Mouse (Mus musculus): ENCODE measurements around the gene Med13l. TPM values are rescaled to one million over a fixed set of nuclear protein-coding genes. Genes with fewer than 3 reads are reported as not detected.
A peak's percentile ranks its signal among the peaks of the same experiment; 100 is the strongest.

The Med13l gene
- polyA plus RNA-seq, 1 experiment from 2014 or later: 9.3 TPM

GRCm38 (mm10) chr5:118526504-118526903, 34.0 kb upstream of the Med13l start:
- no peaks in the 10 kb centered on the region; the same call in 1 of the 2 replicates for H3K27me3 ChIP-seq
- no peak overlapping the region for H3K27ac ChIP-seq
- no peaks in the 10 kb centered on the region for H3K36me3 ChIP-seq
- no peaks in the 10 kb centered on the region for H3K4me1 ChIP-seq
- H3K4me2 ChIP-seq: no peak overlapping the region
- 70% methylated on average over 13 of the region's 13 CpGs for WGBS
- H3K4me3 ChIP-seq: no peak overlapping the region
- H3K9ac ChIP-seq: no peak overlapping the region
- H3K9me3 ChIP-seq: no peaks in the 10 kb centered on the region
- no peak for ATAC-seq (ENCODE audit: borderline replicate concordance, extremely low read depth, low FRiP score, low TSS enrichment)

- H3K27me3 ChIP-seq: no peaks in the 10 kb centered on the region; the same call in 1 of the 2 replicates
- 35% methylated on average over 7 of the region's 7 CpGs for WGBS
- H3K4me1 ChIP-seq: 0 out of 2 replicates have a peak, but pooled peaks cover 7% of the 10 kb centered on the region
- H3K4me3 ChIP-seq: no peak overlapping the region
- ATAC-seq (ENCODE audit: borderline replicate concordance, extremely low read depth, low FRiP score, low TSS enrichment): no peak
- H3K36me3 ChIP-seq: no peaks in the 10 kb centered on the region
- no peaks in the 10 kb centered on the region for H3K9me3 ChIP-seq
- H3K4me2 ChIP-seq: no peak overlapping the region
- no peak overlapping the region for H3K27ac ChIP-seq
- H3K9ac ChIP-seq: no peak overlapping the region
Observed at GRCm38 (mm10) chr5:118529241-118529640, 31.2 kb upstream of the Med13l start.

- no peak overlapping the region for H3K9ac ChIP-seq
- H3K4me2 ChIP-seq: no peak overlapping the region
- ATAC-seq (ENCODE audit: borderline replicate concordance, extremely low read depth, low FRiP score, low TSS enrichment): no peak
- no peaks in the 10 kb centered on the region for H3K27me3 ChIP-seq
- WGBS: 12% methylated on average over 13 of the region's 13 CpGs
- no peaks in the 10 kb centered on the region for H3K36me3 ChIP-seq
- H3K4me1 ChIP-seq: peaks cover 13% of the 10 kb centered on the region; the same call in 1 of the 2 replicates
- no peak overlapping the region for H3K4me3 ChIP-seq
- H3K27ac ChIP-seq: no peak overlapping the region
- no peaks in the 10 kb centered on the region for H3K9me3 ChIP-seq
Observed at GRCm38 (mm10) chr5:118532125-118532524, 28.4 kb upstream of the Med13l start.

GRCm38 (mm10) chr5:118532659-118533058, 27.8 kb upstream of the Med13l start:
- no peaks in the 10 kb centered on the region for H3K9me3 ChIP-seq
- no peak overlapping the region for H3K4me2 ChIP-seq
- no peaks in the 10 kb centered on the region for H3K27me3 ChIP-seq
- ATAC-seq (ENCODE audit: borderline replicate concordance, extremely low read depth, low FRiP score, low TSS enrichment): no peak
- 45% methylated on average over 15 of the region's 15 CpGs for WGBS
- H3K9ac ChIP-seq: no peak overlapping the region
- H3K36me3 ChIP-seq: no peaks in the 10 kb centered on the region
- H3K4me1 ChIP-seq: peaks cover 13% of the 10 kb centered on the region; the same call in 1 of the 2 replicates
- no peak overlapping the region for H3K4me3 ChIP-seq
- no peak overlapping the region for H3K27ac ChIP-seq

GRCm38 (mm10) chr5:118534407-118534921, 26.0 kb upstream of the Med13l start:
- H3K27me3 ChIP-seq: no peaks in the 10 kb centered on the region
- ATAC-seq (ENCODE audit: borderline replicate concordance, extremely low read depth, low FRiP score, low TSS enrichment): peak; percentile 36; the same call in 1 of the 2 replicates
- H3K9ac ChIP-seq: no peak overlapping the region
- H3K27ac ChIP-seq: peak overlapping the region; percentile 78
- H3K36me3 ChIP-seq: no peaks in the 10 kb centered on the region
- H3K9me3 ChIP-seq: no peaks in the 10 kb centered on the region
- 47% methylated on average over 9 of the region's 9 CpGs for WGBS
- H3K4me2 ChIP-seq: no peak overlapping the region
- H3K4me1 ChIP-seq: peaks cover 13% of the 10 kb centered on the region; the same call in 1 of the 2 replicates
- no peak overlapping the region for H3K4me3 ChIP-seq

GRCm38 (mm10) chr5:118535130-118535529, 25.3 kb upstream of the Med13l start:
- WGBS: 15% methylated on average over 8 of the region's 8 CpGs
- H3K36me3 ChIP-seq: no peaks in the 10 kb centered on the region
- no peak overlapping the region for H3K4me3 ChIP-seq
- H3K27ac ChIP-seq: peak overlapping the region; percentile 78
- H3K4me1 ChIP-seq: peaks cover 13% of the 10 kb centered on the region; the same call in 1 of the 2 replicates
- no peaks in the 10 kb centered on the region for H3K27me3 ChIP-seq
- no peak overlapping the region for H3K9ac ChIP-seq
- ATAC-seq (ENCODE audit: borderline replicate concordance, extremely low read depth, low FRiP score, low TSS enrichment): peak; percentile 56; the same call in 1 of the 2 replicates
- H3K9me3 ChIP-seq: no peaks in the 10 kb centered on the region
- 0 out of 2 replicates have a peak overlapping the region, but pooled peaks have one; percentile 11 for H3K4me2 ChIP-seq

GRCm38 (mm10) chr5:118538487-118538886, 22.0 kb upstream of the Med13l start:
- peak overlapping the region; percentile 9; the same call in 1 of the 2 replicates for H3K27ac ChIP-seq
- no peak overlapping the region for H3K9ac ChIP-seq
- H3K4me1 ChIP-seq: peaks cover 6% of the 10 kb centered on the region; the same call in 1 of the 2 replicates
- no peak for ATAC-seq (ENCODE audit: borderline replicate concordance, extremely low read depth, low FRiP score, low TSS enrichment)
- peaks cover 2% of the 10 kb centered on the region; the same call in 1 of the 2 replicates for H3K9me3 ChIP-seq
- no peaks in the 10 kb centered on the region for H3K36me3 ChIP-seq
- WGBS: 25% methylated on average over 5 of the region's 5 CpGs
- no peaks in the 10 kb centered on the region for H3K27me3 ChIP-seq
- H3K4me3 ChIP-seq: no peak overlapping the region
- no peak overlapping the region for H3K4me2 ChIP-seq

GRCm38 (mm10) chr5:118543816-118544215, 16.7 kb upstream of the Med13l start:
- no peak overlapping the region for H3K9ac ChIP-seq
- H3K36me3 ChIP-seq: no peaks in the 10 kb centered on the region
- peaks cover 2% of the 10 kb centered on the region; the same call in 1 of the 2 replicates for H3K9me3 ChIP-seq
- 80% methylated on average over 2 of the region's 2 CpGs for WGBS
- ATAC-seq (ENCODE audit: borderline replicate concordance, extremely low read depth, low FRiP score, low TSS enrichment): no peak
- no peak overlapping the region for H3K4me3 ChIP-seq
- no peak overlapping the region for H3K4me2 ChIP-seq
- no peaks in the 10 kb centered on the region; the same call in 1 of the 2 replicates for H3K27me3 ChIP-seq
- H3K4me1 ChIP-seq: no peaks in the 10 kb centered on the region
- H3K27ac ChIP-seq: no peak overlapping the region

- Histone ChIP-seq H3K4me3 (no peak overlapping the region), H3K4me2 (no peak overlapping the region), H3K9me3 (no peaks in the 10 kb centered on the region), H3K27ac (no peak overlapping the region), H3K27me3 (peaks cover 2% of the 10 kb centered on the region; the same call in 1 of the 2 replicates), H3K36me3 (no peaks in the 10 kb centered on the region), H3K9ac (no peak overlapping the region), H3K4me1 (0 out of 2 replicates have a peak, but pooled peaks cover 5% of the 10 kb centered on the region)
- ATAC-seq (ENCODE audit: borderline replicate concordance, extremely low read depth, low FRiP score, low TSS enrichment): no peak
- WGBS: 63% methylated on average over 5 of the region's 5 CpGs
Observed at GRCm38 (mm10) chr5:118550493-118550892, 10.0 kb upstream of the Med13l start.

GRCm38 (mm10) chr5:118553290-118553689, 7.2 kb upstream of the Med13l start:
- H3K36me3 ChIP-seq: no peaks in the 10 kb centered on the region
- no peak overlapping the region for H3K4me3 ChIP-seq
- H3K4me2 ChIP-seq: no peak overlapping the region
- 0 out of 2 replicates have a peak, but pooled peaks cover 5% of the 10 kb centered on the region for H3K4me1 ChIP-seq
- no peak for ATAC-seq (ENCODE audit: borderline replicate concordance, extremely low read depth, low FRiP score, low TSS enrichment)
- no peaks in the 10 kb centered on the region for H3K9me3 ChIP-seq
- H3K27me3 ChIP-seq: peaks cover 15% of the 10 kb centered on the region; the same call in 1 of the 2 replicates
- H3K27ac ChIP-seq: no peak overlapping the region
- no peak overlapping the region for H3K9ac ChIP-seq

- peaks cover 7% of the 10 kb centered on the region for H3K4me1 ChIP-seq
- 98% methylated on average over 4 of the region's 4 CpGs for WGBS
- ATAC-seq (ENCODE audit: borderline replicate concordance, extremely low read depth, low FRiP score, low TSS enrichment): no peak
- H3K27ac ChIP-seq: no peak overlapping the region
- H3K4me3 ChIP-seq: no peak overlapping the region
- H3K27me3 ChIP-seq: peaks cover 23% of the 10 kb centered on the region; the same call in 1 of the 2 replicates
- no peak overlapping the region for H3K9ac ChIP-seq
- no peaks in the 10 kb centered on the region for H3K36me3 ChIP-seq
- no peak overlapping the region for H3K4me2 ChIP-seq
- no peaks in the 10 kb centered on the region for H3K9me3 ChIP-seq
Observed at GRCm38 (mm10) chr5:118555305-118555704, 5.2 kb upstream of the Med13l start.

GRCm38 (mm10) chr5:118556387-118556937, 4.0 kb upstream of the Med13l start:
- Histone ChIP-seq H3K9me3 (no peaks in the 10 kb centered on the region), H3K4me2 (no peak overlapping the region), H3K9ac (no peak overlapping the region), H3K4me1 (peaks cover 7% of the 10 kb centered on the region), H3K27me3 (peaks cover 23% of the 10 kb centered on the region; the same call in 1 of the 2 replicates), H3K36me3 (no peaks in the 10 kb centered on the region), H3K4me3 (no peak overlapping the region), H3K27ac (no peak overlapping the region)
- ATAC-seq (ENCODE audit: borderline replicate concordance, extremely low read depth, low FRiP score, low TSS enrichment): no peak
- 14% methylated on average over 12 of the region's 12 CpGs for WGBS

Data from lung, embryonic 15.5 days (tissue).